Mouse (Mus musculus) heart, embryonic 14.5 days (tissue): Measurements from ENCODE around the gene Pet117. TPM values are rescaled to one million over a fixed set of nuclear protein-coding genes. Genes with fewer than 3 reads are reported as not detected.

Experiments
- ATAC-seq: fragments of 200-750 bp; cut with Nextera tagmentation; 2 replicates; pipeline ENCODE4 v1.8.0; 2017; ENCODE audit warnings: low read depth, moderate TSS enrichment; ENCODE audit not compliant: insufficient number of reproducible peaks, insufficient read depth, low FRiP score
- H3K27ac ChIP-seq, 2 experiments: fragments of 200-500 bp in 1 of 2; fragments of 300-500 bp in 1 of 2; sonication (generic) in 1 of 2; replicated peaks in 1 of 2; 2 replicates each; pipeline ENCODE4 v1.5.1; 2012 to 2014; ENCODE audit warnings: low read depth in 2 of 2, low read length in 2 of 2, control low read depth in 1 of 2, mild to moderate bottlenecking in 1 of 2, mixed read lengths in 1 of 2; ENCODE audit not compliant: control insufficient read depth in 1 of 2, insufficient read depth in 1 of 2
- H3K27me3 ChIP-seq: fragments of 300-500 bp; sonication (generic); 2 replicates; pipeline ENCODE4 v1.6.1; 2014; ENCODE audit warnings: mild to moderate bottlenecking, low read length, control low read depth; ENCODE audit not compliant: control insufficient read depth, insufficient read depth
- H3K36me3 ChIP-seq: fragments of 300-500 bp; sonication (generic); 2 replicates; pipeline ENCODE4 v1.6.1; 2014; ENCODE audit warnings: mild to moderate bottlenecking, control low read depth, low read length, mixed read lengths; ENCODE audit not compliant: control insufficient read depth, insufficient read depth
- H3K4me1 ChIP-seq, 2 experiments: fragments of 200-500 bp in 1 of 2; fragments of 300-500 bp in 1 of 2; sonication (generic) in 1 of 2; 2 replicates each; pipeline ENCODE4 v1.6.1; 2012 to 2014; ENCODE audit warnings: low read length in 2 of 2, control low read depth in 1 of 2, mixed read lengths in 1 of 2; ENCODE audit not compliant: control insufficient read depth in 2 of 2, insufficient read depth in 2 of 2
- H3K4me2 ChIP-seq: fragments of 300-500 bp; sonication (generic); 2 replicates; pipeline ENCODE4 v1.6.1; 2014; ENCODE audit warnings: mild to moderate bottlenecking, low read length
- H3K4me3 ChIP-seq, 2 experiments: fragments of 200-500 bp in 1 of 2; fragments of 300-500 bp in 1 of 2; sonication (generic) in 1 of 2; 2 replicates each; pipeline ENCODE4 v1.5.1; 2012 to 2014; ENCODE audit warnings: low read length in 2 of 2, mild to moderate bottlenecking in 2 of 2, control low read depth in 1 of 2, low read depth in 1 of 2, moderate library complexity in 1 of 2; ENCODE audit not compliant: control insufficient read depth in 1 of 2, insufficient read depth in 1 of 2
- H3K9ac ChIP-seq: fragments of 300-500 bp; sonication (generic); 2 replicates; pipeline ENCODE4 v1.6.1; 2014; ENCODE audit warnings: mild to moderate bottlenecking, low read length
- H3K9me3 ChIP-seq: fragments of 300-500 bp; sonication (generic); 2 replicates; pipeline ENCODE4 v1.6.1; 2016; ENCODE audit warnings: low read length, control low read depth; ENCODE audit not compliant: control insufficient read depth
- WGBS: fragments of 180-500 bp; shearing (Covaris S2); extraction: QIAGEN DNeasy Blood & Tissue Kit; methylation state at CpG from one replicate; pipeline ENCODE4 v1.1.7; 2014; 5-methylcytosine and 5-hydroxymethylcytosine counted together
- polyA plus RNA-seq: library from polyadenylated mRNA; unstranded; fragments of >200 nt; fragmentation: Nextera tagmentation; extraction: Ambion mirVana; gene quantifications from 2 replicates; pipeline ENCODE4 v1.2.1, GENCODE M21; 2014

Pet117 gene
- polyA plus RNA-seq, 1 experiment from 2014 or later = 1.2 TPM

DNA sequence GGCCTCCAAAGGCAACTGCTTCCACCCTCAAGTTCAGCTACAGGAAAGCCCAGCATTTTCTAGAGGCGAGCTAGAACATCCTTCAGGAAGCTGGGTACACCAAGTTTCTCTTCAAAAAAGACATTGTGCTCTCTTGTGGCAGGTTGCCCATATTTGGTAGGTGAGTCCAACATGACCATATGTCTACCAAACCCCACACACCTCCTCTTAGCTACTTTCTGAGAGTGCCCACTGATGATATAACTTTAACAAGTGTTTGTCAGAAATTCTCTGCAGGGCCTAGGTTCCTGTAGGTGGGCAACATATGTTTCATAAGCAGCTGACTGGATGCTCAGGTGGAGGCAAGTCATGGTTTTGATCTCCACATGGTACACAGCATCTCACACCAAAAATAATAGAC lies 45.9 kb downstream of the Pet117 start:
- no peak overlapping the region for H3K4me2 ChIP-seq
- ATAC-seq = no peak
- H3K4me3 ChIP-seq = no peak overlapping the region
- peaks cover 19% of the 10 kb centered on the region for H3K36me3 ChIP-seq
- H3K27ac ChIP-seq = no peak overlapping the region
- WGBS = 83% methylated on average over 1 of the region's 1 CpGs
- H3K9ac ChIP-seq = no peak overlapping the region
- H3K4me1 ChIP-seq = no peaks in the 10 kb centered on the region
- no peaks in the 10 kb centered on the region for H3K27me3 ChIP-seq
- no peaks in the 10 kb centered on the region for H3K9me3 ChIP-seq

DNA sequence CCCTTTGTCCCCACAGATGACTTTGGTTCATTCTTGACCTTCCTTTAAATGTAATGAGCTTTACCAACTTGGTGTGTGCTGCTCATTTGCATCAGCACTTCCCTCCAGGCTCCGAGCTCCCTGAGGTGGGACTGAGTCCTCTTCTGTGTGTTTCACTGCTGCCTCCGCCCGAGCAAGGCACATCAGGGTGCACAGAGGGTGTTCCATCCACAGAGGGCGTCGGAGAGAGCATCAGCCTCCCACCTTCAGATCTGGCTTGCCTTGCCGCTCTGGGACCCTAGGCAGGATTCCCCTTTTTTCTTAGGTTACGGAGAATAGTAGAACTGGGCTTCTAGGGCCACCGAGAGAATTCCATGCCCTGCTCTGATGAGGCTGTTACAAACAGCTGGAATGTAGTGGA lies 48.1 kb downstream of the Pet117 start:
- 41% methylated on average over 8 of the region's 8 CpGs for WGBS
- Histone ChIP-seq H3K9ac (no peak overlapping the region), H3K36me3 (0 out of 2 replicates have a peak, but pooled peaks cover 11% of the 10 kb centered on the region), H3K4me3 (no peak overlapping the region), H3K4me2 (no peak overlapping the region), H3K27me3 (no peaks in the 10 kb centered on the region), H3K27ac (no peak overlapping the region), H3K4me1 (no peaks in the 10 kb centered on the region), H3K9me3 (no peaks in the 10 kb centered on the region)
- no peak for ATAC-seq

DNA sequence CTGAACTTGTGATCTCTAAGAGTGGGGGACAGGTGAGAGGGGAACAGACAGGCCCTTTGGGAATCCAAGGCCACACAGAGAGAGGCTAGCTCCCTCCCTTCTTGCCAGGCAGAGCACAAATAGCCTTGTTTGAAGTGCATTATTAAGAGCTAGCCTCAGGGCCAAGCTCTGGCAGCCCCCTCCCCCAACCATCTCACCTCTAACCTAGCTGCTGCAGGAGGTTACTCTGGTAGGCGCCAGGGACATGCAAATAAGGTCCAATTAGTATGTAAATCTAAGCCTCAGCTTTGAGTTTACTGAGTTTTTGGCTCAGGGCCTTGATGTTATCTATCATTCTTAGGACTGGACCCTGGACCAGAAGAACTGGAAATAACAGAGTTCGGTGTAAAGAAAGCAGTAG lies 49.3 kb downstream of the Pet117 start:
- Histone ChIP-seq H3K4me1 (no peaks in the 10 kb centered on the region), H3K27ac (no peak overlapping the region), H3K27me3 (no peaks in the 10 kb centered on the region), H3K36me3 (0 out of 2 replicates have a peak, but pooled peaks cover 4% of the 10 kb centered on the region), H3K9me3 (no peaks in the 10 kb centered on the region), H3K4me2 (no peak overlapping the region), H3K9ac (no peak overlapping the region), H3K4me3 (no peak overlapping the region)
- 38% methylated on average over 2 of the region's 2 CpGs for WGBS
- no peak for ATAC-seq

DNA sequence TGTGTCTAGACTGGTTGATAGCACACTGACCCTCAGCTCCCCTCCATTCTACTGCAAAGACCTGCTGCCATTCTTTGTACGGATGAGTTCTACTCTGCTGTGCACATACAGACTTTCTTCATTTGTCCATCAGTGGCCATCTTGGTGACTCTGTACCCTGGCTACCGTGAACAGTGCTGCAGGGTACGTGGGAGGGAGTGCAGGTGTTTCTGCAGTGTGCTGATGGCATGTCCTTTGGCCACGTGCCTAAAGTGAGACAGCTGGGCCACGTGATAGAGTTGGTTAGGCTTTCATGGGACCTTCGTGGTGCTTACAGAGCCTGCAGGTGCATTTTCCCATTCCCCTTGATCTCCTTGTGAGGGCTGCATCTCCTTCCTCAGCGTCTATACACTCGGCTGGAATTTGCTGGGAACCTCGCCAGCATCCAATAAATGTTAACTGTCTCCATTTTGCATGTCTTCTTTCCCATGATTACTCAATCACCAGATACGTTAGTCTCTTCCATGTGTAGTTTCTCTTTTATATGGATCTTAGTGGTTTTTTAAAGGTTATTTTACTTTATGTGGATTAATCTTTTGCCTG lies 53.4 kb downstream of the Pet117 start:
- no peaks in the 10 kb centered on the region for H3K4me1 ChIP-seq
- H3K9me3 ChIP-seq = no peaks in the 10 kb centered on the region
- no peak overlapping the region for H3K4me3 ChIP-seq
- no peak overlapping the region for H3K27ac ChIP-seq
- no peak overlapping the region for H3K4me2 ChIP-seq
- no peak overlapping the region for H3K9ac ChIP-seq
- no peaks in the 10 kb centered on the region for H3K27me3 ChIP-seq
- WGBS = 76% methylated on average over 10 of the region's 10 CpGs
- H3K36me3 ChIP-seq = no peaks in the 10 kb centered on the region
- ATAC-seq = no peak

Other genes starting within 250 kb of the Pet117 start
- 21.2 and 21.8 TPM in 2 replicates for gene Mgme1, start 98.3 kb upstream of the Pet117 start, polyA plus RNA-seq
- 96.4 and 99.9 TPM in 2 replicates for gene Snx5, start 98.1 kb upstream of the Pet117 start, polyA plus RNA-seq
- gene Ovol2, start 36.9 kb upstream of the Pet117 start, polyA plus RNA-seq = 0.18 TPM in 1 of 2 replicates, not detected in the other
- 21.7 and 22.6 TPM in 2 replicates for gene Kat14, start within 50 bp of the Pet117 start, polyA plus RNA-seq
- 1.1 and 1.7 TPM in 2 replicates for gene Dzank1, start 158.4 kb downstream of the Pet117 start, polyA plus RNA-seq
- gene Polr3f, start 158.7 kb downstream of the Pet117 start, polyA plus RNA-seq = 20.1 and 20.8 TPM in 2 replicates
- 46.6 and 48.7 TPM in 2 replicates for gene Rbbp9, start 181.9 kb downstream of the Pet117 start, polyA plus RNA-seq
- 39.5 and 39.8 TPM in 2 replicates for gene Sec23b, start 187.2 kb downstream of the Pet117 start, polyA plus RNA-seq
- 58.7 and 68.3 TPM in 2 replicates for gene Smim26, start 225.1 kb downstream of the Pet117 start, polyA plus RNA-seq
- 29.9 and 30.9 TPM in 2 replicates for gene Dtd1, start 230.9 kb downstream of the Pet117 start, polyA plus RNA-seq